Mouse (Mus musculus) right cerebral cortex, adult 18-20 months (tissue): ENCODE data around the gene Ms4a4d.

ENCODE experiments used
- DNase-seq: peaks from one replicate; pipeline ENCODE4 v3.0.0; 2022; ENCODE audit warnings: mixed read lengths

The Ms4a4d gene

DNA sequence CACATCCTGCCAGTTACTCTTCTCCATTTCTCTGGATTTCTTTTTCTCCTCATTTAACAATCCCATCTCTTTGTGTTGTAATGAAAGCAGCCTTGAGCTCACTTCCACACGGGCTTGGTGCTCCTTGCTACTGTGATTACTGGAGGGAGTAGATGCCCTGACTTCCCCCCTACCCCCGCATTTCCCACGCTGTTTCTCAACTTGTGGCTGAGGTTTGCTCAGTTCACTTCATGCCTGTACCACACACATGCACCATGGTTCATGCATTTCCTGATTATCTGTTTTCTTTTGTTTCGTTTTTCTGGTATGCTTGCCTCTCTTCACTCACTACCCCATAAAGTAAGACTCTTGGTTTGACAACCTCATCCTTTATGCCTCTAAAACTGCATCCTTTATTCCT lies 52.6 kb downstream of the Ms4a4d start:
- no peak for DNase-seq

DNA sequence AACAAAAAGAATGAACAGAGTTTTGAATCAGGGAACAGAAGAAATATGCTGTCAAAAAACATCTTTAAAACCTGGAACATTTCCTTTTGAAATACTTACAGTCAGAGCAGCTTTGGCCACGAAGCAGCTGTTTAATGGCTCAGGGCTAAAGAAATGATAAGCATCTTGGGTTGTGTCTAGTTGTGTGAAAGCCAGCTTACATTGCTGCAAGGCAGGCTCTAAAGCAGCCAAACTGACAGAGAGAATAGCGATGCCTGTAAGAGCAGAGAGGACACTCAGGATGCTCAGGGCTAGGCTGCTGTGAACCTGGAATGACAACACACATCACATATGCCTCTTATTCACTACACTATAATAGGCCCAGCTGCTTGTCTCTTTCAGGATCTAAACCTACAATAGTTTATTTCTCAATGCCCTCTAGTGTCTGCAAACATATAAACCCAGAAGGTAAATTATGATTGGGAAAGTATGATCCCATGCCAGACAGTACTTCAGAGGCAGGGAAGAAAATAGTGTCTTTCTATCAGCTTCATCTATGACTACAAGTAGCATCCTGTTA lies 53.4 kb downstream of the Ms4a4d start:
- no peak for DNase-seq

DNA sequence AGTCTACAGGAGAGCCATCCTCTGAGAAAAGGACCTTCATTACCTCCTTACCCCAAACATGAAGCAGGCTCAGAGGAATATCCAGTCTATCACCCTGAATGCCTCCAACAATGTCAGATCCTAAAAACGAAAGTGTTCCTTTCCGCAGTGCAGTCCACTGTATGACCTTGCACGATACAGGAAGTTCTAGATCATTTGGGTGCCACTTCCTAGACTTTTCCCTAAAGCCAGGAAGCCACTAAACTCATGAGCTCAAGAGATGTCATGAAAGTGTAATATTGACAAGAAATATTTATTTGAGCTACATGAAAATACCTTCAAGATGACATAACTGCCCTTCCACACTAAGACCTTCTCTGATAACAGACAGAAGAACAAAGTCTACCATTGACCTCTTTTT lies 64.7 kb downstream of the Ms4a4d start:
- no peak for DNase-seq

DNA sequence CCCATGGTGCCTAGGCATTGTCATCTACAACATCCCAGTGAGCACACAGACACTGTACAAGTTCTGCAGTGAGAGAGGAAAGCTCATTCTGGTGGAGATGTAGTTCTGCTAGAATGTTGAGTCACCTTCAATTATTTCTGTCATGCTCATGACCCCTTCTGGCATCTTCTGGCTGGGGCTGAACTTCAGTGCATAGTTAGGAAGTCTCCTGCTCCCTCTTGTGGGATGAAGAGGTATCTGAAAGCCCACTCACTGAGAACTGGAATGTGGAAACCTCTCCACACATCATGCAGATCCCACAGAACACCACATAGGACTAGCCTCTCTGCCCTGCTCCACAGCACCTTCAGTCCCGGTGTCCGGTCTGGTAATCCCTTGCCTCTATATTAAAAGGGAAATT lies 65.4 kb downstream of the Ms4a4d start:
- DNase-seq: peak; percentile 24

DNA sequence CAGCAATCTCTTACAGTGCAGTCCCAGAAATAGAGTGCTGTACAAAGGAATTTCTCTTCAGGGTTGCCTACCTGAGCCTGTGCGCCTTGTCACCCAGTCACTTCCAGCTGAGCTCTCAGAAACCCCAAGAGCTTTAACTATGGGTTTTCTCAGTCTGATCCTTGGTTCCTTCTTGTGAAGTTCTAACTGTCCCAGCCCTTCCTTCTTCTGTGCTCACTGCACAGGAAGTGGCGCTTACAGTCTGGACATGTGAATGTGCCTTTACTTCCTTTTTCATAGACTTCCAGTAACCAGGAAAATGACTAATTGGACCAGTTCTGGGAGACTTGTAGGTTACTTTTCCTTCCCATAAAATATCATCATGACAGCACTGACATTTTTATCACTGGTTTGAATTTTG lies 68.0 kb downstream of the Ms4a4d start, which contains the start of gene Ms4a6d:
Ms4a6d (minus strand) TSS at position 247 of the 400 bp plus-strand sequence.
- DNase-seq: no peak
